Mouse (Mus musculus) B cell, adult 2 months (primary cell): ENCODE data around the gene Ypel2.

ENCODE experiments used
- DNase-seq, 2 experiments: peaks; one replicate each; pipeline ENCODE4 v3.0.0; 2022

Gene Ypel2

GRCm38 (mm10) chr11:86960331-86960730 is 33.2 kb downstream of the Ypel2 start:
- no peak for DNase-seq

GRCm38 (mm10) chr11:86958721-86959675 is 34.5 kb downstream of the Ypel2 start:
- DNase-seq = no peak

- DNase-seq = no peak
These were observed 35.3 kb downstream of the Ypel2 start for GRCm38 (mm10) chr11:86958182-86958581.

- DNase-seq = no peak
These were observed 37.1 kb downstream of the Ypel2 start for GRCm38 (mm10) chr11:86956363-86956762.

- no peak for DNase-seq
These were observed 38.8 kb downstream of the Ypel2 start for GRCm38 (mm10) chr11:86954616-86955270.

GRCm38 (mm10) chr11:86953096-86953495 is 40.4 kb downstream of the Ypel2 start:
- no peak for DNase-seq

GRCm38 (mm10) chr11:86952659-86953058 is 40.8 kb downstream of the Ypel2 start:
- DNase-seq = no peak

- no peak for DNase-seq
These were observed 41.8 kb downstream of the Ypel2 start for GRCm38 (mm10) chr11:86951672-86952071.

GRCm38 (mm10) chr11:86950491-86950890 is 43.0 kb downstream of the Ypel2 start:
- DNase-seq = no peak

GRCm38 (mm10) chr11:86949951-86950441 is 43.5 kb downstream of the Ypel2 start:
- no peak for DNase-seq

- DNase-seq = no peak
These were observed 46.8 kb downstream of the Ypel2 start for GRCm38 (mm10) chr11:86946644-86947195.

- DNase-seq = no peak
These were observed 47.6 kb downstream of the Ypel2 start for GRCm38 (mm10) chr11:86945933-86946332.

- DNase-seq = no peak
These were observed 48.4 kb downstream of the Ypel2 start for GRCm38 (mm10) chr11:86945058-86945457.

- no peak for DNase-seq
These were observed 49.0 kb downstream of the Ypel2 start for GRCm38 (mm10) chr11:86944539-86944938.

GRCm38 (mm10) chr11:86941904-86942303 is 51.6 kb downstream of the Ypel2 start:
- no peak for DNase-seq

- DNase-seq = no peak
These were observed 54.0 kb downstream of the Ypel2 start for GRCm38 (mm10) chr11:86939503-86939902.

- no peak for DNase-seq
These were observed 55.0 kb downstream of the Ypel2 start for GRCm38 (mm10) chr11:86938551-86938950.

GRCm38 (mm10) chr11:86938108-86938507 is 55.4 kb downstream of the Ypel2 start:
- no peak for DNase-seq

GRCm38 (mm10) chr11:86936938-86937337 is 56.6 kb downstream of the Ypel2 start:
- DNase-seq = peak; percentile 9 to 10

GRCm38 (mm10) chr11:86934895-86935294 is 58.6 kb downstream of the Ypel2 start:
- no peak for DNase-seq

- no peak for DNase-seq
These were observed 61.3 kb downstream of the Ypel2 start for GRCm38 (mm10) chr11:86932201-86932600.

- no peak for DNase-seq
These were observed 62.8 kb downstream of the Ypel2 start for GRCm38 (mm10) chr11:86930636-86931180.

- no peak for DNase-seq
These were observed 63.5 kb downstream of the Ypel2 start for GRCm38 (mm10) chr11:86929985-86930384.
